Mouse (Mus musculus) liver, adult 2 months (tissue): Measurements from ENCODE around the gene Zbtb43. TPM values are rescaled to one million over a fixed set of nuclear protein-coding genes. Genes with fewer than 3 reads are reported as not detected.

Experiments
- DNase-seq: peaks from one replicate; pipeline ENCODE4 v3.0.0-alpha.2; 2011; ENCODE audit warnings: low read depth, low spot score; ENCODE audit errors: extremely low read depth
- H3K27ac ChIP-seq: fragments of 200-500 bp; replicated peaks from 2 replicates; pipeline ENCODE4 v1.5.1; 2012; ENCODE audit warnings: low read depth, mild to moderate bottlenecking, control low read depth, inconsistent platforms, low read length; ENCODE audit not compliant: insufficient read depth
- H3K27me3 ChIP-seq: fragments of 200-500 bp; 2 replicates; pipeline ENCODE4 v1.6.1; 2012; ENCODE audit warnings: mild to moderate bottlenecking, moderate library complexity, low read length, inconsistent platforms; ENCODE audit not compliant: control insufficient read depth, insufficient read depth
- H3K36me3 ChIP-seq: fragments of 200-500 bp; 2 replicates; pipeline ENCODE4 v1.6.1; 2012; ENCODE audit warnings: low read length, inconsistent platforms; ENCODE audit not compliant: control insufficient read depth, insufficient read depth
- H3K4me1 ChIP-seq: fragments of 200-500 bp; 2 replicates; pipeline ENCODE4 v1.6.1; 2011; ENCODE audit warnings: low read length; ENCODE audit not compliant: control insufficient read depth, insufficient read depth
- H3K4me3 ChIP-seq: fragments of 200-500 bp; 2 replicates; pipeline ENCODE4 v1.5.1; 2011; ENCODE audit warnings: low read depth, mild to moderate bottlenecking, control low read depth, low read length, moderate library complexity; ENCODE audit not compliant: insufficient read depth
- H3K79me2 ChIP-seq: fragments of 200-500 bp; 2 replicates; pipeline ENCODE4 v1.6.1; 2012; ENCODE audit warnings: inconsistent platforms, mild to moderate bottlenecking, low read length, moderate library complexity; ENCODE audit not compliant: control insufficient read depth, insufficient read depth
- H3K9ac ChIP-seq: fragments of 200-500 bp; 2 replicates; pipeline ENCODE4 v1.6.1; 2012; ENCODE audit warnings: low read depth, mild to moderate bottlenecking, control low read depth, inconsistent platforms, low read length
- CTCF ChIP-seq: fragments of 200-500 bp; IDR thresholded peaks from 2 replicates; pipeline ENCODE4 v1.5.1; 2011; ENCODE audit warnings: low read depth, low read length, control low read depth
- POLR2A ChIP-seq: fragments of 200-500 bp; IDR thresholded peaks from 2 replicates; pipeline ENCODE4 v1.6.1; 2011; ENCODE audit warnings: low read length, control low read depth; ENCODE audit not compliant: insufficient read depth; ENCODE audit errors: extremely low read depth
- WGBS: fragments of 180-500 bp; shearing (Covaris S2); methylation state at CpG from one replicate; pipeline ENCODE4 v1.1.7; 2018; 5-methylcytosine and 5-hydroxymethylcytosine counted together
- polyA plus RNA-seq: library from polyadenylated mRNA; depleted of rRNA; stranded (reverse); fragments of >200 nt; gene quantifications from 2 replicates; pipeline ENCODE4 v1.2.3, GENCODE M21; 2012; rRNA removed
- total RNA-seq: library from RNA; depleted of rRNA; stranded (reverse); fragments of >200 nt; gene quantifications from 2 replicates; pipeline ENCODE4 v1.2.3, GENCODE M21; 2014; rRNA removed

Zbtb43 gene
- total RNA-seq (19.6 and 21.6 TPM in 2 replicates), polyA plus RNA-seq (8.5 and 9.0 TPM in 2 replicates)

DNA sequence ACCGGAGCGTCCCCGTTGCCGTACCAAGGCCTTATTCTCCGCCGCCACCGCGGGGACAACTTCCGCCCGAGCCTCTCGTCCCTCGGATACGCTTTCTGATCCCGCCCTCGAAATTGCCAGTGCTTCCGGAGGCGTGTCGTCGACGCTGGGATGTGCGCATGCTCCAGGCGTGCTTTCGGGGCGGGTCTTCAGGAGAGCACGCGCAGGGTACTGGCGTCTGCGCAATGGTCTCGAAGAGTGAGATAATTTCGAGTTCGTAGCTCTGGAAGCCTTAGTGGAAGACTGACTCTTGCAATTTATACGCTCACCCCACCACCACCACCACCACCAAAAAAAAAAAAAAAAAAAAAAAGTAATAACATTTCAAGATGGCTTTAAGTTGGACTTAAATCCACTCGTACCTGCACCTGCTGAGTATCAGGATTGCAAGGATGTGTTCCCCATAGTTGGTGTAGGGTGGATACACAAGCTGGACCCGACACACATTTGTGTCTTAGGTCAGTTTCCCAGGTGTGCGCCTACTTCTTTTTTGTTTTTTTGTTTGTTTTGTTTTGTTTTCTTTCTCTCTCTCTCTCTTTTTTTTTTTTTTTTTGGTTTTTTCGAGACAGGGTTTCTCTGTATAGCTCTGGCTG lies at the start of gene Zbtb43:
TSS of gene Zbtb43 (minus strand) at position 94 of the 632 bp plus-strand sequence.
- peak within 1 kb of the TSS; percentile 95 for H3K9ac ChIP-seq
- WGBS: 5% methylated on average over 36 of the region's 36 CpGs
- peak; percentile 86 for DNase-seq

DNA sequence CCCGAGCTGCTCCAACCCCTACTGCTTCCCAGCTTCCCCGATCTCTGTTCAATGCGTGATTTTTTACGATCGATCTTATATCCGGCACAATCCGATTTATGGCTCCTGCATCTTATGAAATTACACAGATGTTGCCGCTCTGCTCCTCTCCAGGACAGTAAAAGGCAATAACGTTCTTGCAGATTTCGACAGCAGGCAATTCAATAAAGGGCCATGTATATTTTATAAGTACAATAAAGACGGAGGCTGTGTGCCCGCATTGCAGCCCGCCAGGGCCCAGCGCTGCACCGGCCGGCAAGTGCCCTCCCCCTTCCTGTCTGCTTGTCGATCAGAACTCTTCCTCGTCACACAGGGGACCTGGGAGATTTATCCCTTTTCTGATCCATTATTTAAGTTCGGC lies 47.5 kb upstream of the Zbtb43 start:
- Histone ChIP-seq H3K27me3 (no peaks in the 10 kb centered on the region), H3K9ac (no peak overlapping the region), H3K36me3 (no peaks in the 10 kb centered on the region), H3K79me2 (no peaks in the 10 kb centered on the region), H3K4me3 (no peak overlapping the region), H3K4me1 (no peaks in the 10 kb centered on the region), H3K27ac (no peak overlapping the region)
- no peak for DNase-seq
- TF ChIP-seq POLR2A (no peak), CTCF (no peak)
- 77% methylated on average over 19 of the region's 19 CpGs for WGBS

More for the DNA sequence above, at the start of gene Zbtb43:
- Histone ChIP-seq H3K79me2 (peaks cover 23% of the 10 kb centered on the region), H3K27ac (peak within 1 kb of the TSS; percentile 91), H3K36me3 (peaks cover 13% of the 10 kb centered on the region), H3K27me3 (no peaks in the 10 kb centered on the region), H3K4me1 (peaks cover 21% of the 10 kb centered on the region), H3K4me3 (peak within 1 kb of the TSS; percentile 86)
- peak; percentile 90 for TF ChIP-seq POLR2A
- no peak for TF ChIP-seq CTCF

DNA sequence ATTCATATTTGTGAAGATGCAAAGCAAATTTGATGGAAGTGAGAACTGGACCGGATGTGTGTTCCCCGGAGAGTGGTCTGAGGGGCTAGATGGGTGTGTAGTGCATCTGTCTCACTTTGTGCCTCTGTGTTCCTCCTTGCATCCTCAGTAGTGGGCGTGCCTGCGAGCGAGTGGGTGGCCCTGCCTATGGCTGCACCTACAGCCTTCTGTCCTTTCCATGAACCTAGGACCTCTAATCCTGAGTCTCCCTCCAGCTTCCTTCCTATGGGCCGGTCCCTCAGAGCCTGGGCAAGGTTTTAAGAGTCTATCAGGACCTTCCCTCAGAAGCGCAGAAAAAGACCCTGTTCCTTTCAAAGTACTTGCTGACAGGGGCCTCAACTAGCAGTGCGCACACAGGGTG lies 47.1 kb upstream of the Zbtb43 start:
- TF ChIP-seq POLR2A: no peak
- no peak for TF ChIP-seq CTCF

DNA sequence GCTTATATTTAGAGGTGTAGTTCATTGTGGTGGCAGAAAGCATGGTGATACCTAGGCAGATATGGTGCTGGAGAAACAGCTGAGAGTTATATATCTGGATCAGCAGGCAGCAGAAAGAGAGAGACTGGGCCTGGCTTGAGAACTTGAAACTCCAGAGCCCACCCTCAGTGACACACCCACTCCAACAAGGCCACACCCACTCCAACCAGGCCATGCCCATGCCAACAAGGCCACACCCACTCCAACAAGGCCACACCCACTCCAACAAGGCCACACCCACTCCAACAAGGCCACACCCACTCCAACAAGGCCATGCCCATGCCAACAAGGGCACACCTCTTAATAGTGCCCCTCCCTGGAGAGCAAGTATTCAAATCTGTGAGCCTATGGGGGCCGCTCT lies 42.4 kb upstream of the Zbtb43 start:
- no peak overlapping the region for H3K27ac ChIP-seq
- TF ChIP-seq POLR2A: no peak
- no peak for TF ChIP-seq CTCF
- H3K79me2 ChIP-seq: no peaks in the 10 kb centered on the region
- H3K4me1 ChIP-seq: no peaks in the 10 kb centered on the region
- WGBS: 96% methylated on average over 1 of the region's 1 CpGs
- DNase-seq: no peak
- H3K27me3 ChIP-seq: no peaks in the 10 kb centered on the region
- H3K36me3 ChIP-seq: no peaks in the 10 kb centered on the region
- H3K9ac ChIP-seq: no peak overlapping the region
- no peak overlapping the region for H3K4me3 ChIP-seq

More for the DNA sequence above, 47.1 kb upstream of the Zbtb43 start:
- Histone ChIP-seq H3K9ac (no peak overlapping the region), H3K4me3 (no peak overlapping the region), H3K27me3 (no peaks in the 10 kb centered on the region), H3K27ac (no peak overlapping the region), H3K36me3 (no peaks in the 10 kb centered on the region), H3K79me2 (no peaks in the 10 kb centered on the region), H3K4me1 (no peaks in the 10 kb centered on the region)
- no peak for DNase-seq
- WGBS: 77% methylated on average over 8 of the region's 8 CpGs

DNA sequence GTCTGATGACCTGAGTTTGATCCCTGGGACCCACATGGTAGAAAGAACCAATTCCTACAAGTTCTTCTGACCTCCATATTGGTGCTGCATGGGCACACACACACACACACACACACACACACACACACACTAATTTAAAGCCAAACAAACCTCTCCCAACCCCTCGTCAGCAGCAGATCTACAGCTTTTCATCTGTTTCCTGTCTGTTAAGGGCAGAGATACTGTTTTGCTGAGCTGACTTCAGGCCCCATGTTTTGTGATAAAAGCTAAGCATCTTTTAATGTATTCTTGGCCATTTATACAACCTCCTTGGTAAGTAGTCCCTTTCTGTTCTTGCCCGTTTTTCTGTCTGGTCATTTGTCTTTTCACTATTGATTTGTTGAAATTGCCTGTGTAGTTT lies 34.2 kb upstream of the Zbtb43 start:
- Histone ChIP-seq H3K4me3 (no peak overlapping the region), H3K36me3 (no peaks in the 10 kb centered on the region), H3K79me2 (no peaks in the 10 kb centered on the region), H3K27me3 (no peaks in the 10 kb centered on the region), H3K4me1 (no peaks in the 10 kb centered on the region), H3K9ac (no peak overlapping the region), H3K27ac (no peak overlapping the region)
- TF ChIP-seq CTCF: no peak
- TF ChIP-seq POLR2A: no peak
- DNase-seq: no peak
- 33% methylated on average over 2 of the region's 2 CpGs for WGBS

DNA sequence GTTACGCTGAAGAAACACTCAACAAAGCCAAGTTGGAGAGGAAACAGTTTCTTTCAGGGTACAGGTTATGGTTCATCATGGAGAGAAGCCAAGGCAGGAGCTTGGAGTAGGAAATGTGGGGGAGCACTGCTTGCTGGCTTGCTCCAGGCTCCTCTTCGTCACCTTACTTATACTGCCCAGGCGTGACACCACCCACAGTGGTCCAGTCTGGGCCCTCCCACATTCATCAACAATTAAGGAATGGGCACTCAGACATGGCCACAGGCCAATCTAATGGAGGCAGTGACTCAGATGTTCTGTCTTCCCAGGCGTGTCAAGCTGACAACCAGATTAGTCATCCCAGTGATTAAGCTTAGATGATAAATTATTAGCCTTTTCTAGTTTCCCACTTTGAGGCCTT lies 29.9 kb upstream of the Zbtb43 start:
- no peak for DNase-seq
- Histone ChIP-seq H3K27me3 (no peaks in the 10 kb centered on the region), H3K36me3 (no peaks in the 10 kb centered on the region)

More for the DNA sequence above, 29.9 kb upstream of the Zbtb43 start:
- H3K27ac ChIP-seq: no peak overlapping the region
- TF ChIP-seq CTCF: no peak
- TF ChIP-seq POLR2A: no peak
- H3K79me2 ChIP-seq: no peaks in the 10 kb centered on the region
- H3K4me1 ChIP-seq: no peaks in the 10 kb centered on the region
- no peak overlapping the region for H3K4me3 ChIP-seq
- H3K9ac ChIP-seq: no peak overlapping the region
- 82% methylated on average over 4 of the region's 4 CpGs for WGBS
